ENCODE assay signal across 8 mouse cellular contexts in the genomic region with DNA sequence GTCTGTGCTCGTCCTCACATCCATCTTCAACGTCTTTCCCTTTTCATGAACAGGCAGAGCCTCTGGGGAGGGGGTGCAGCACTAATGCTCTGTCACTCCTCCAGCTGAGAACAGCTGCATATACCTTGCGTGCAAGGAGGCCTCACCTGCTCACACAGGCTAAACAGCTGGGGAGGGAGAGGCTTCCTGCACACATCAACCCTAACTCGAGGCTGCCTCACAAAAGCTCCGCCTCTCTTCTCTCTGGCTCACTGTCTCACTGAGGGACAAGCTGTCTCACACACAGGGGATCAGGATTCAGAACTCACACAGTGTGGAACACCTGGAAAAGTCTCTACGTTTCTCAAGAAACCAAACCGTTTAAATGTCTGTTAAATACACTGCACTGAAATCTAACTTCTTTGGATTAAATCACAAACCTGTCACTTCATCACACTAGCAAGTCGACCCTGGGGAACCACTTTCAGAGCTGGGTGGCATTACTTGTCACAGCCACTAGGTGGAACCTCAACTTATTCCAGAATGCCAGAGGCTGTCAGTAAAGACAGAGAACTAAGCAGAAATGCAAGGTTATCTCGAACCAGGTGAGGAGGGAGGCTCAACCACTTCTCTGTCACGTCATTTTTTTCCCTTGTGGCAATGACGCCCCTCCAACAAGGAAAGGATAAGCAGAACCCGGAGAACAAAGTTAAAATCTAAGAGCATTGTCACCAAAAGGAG.
A peak's percentile ranks its signal among the peaks of the same experiment; 100 is the strongest.
DNase-seq lines count a peak whose midpoint lies in the region; ATAC-seq and TF ChIP-seq lines count a peak whose summit lies in the region.

No protein-coding gene starts in this region.

- ATAC-seq in forebrain, embryonic 11.5 days (replicated peaks; ENCODE audit: low FRiP score) = peak; percentile 28
- peak; percentile 53 for ATAC-seq in hindbrain, embryonic 16.5 days

- in situ Hi-C loops in ES-E14 (cut with MboI; ENCODE audit: low sequenced_read_pairs in 2 of 2, unreplicated experiment in 2 of 2) = no loop called here

- H3K9me3 ChIP-seq in ES-E14 (ENCODE audit: control insufficient read depth, insufficient read depth, low read depth, low read length) = no peaks in the 10 kb centered on the region
- H3K9me3 ChIP-seq in forebrain, embryonic 11.5 days (ENCODE audit: control insufficient read depth, low read length) = no peaks in the 10 kb centered on the region
- no peaks in the 10 kb centered on the region for H3K9me3 ChIP-seq in hindbrain, embryonic 16.5 days (ENCODE audit: control insufficient read depth, low read length)
- no peaks in the 10 kb centered on the region for H3K9me3 ChIP-seq in midbrain, embryonic 10.5 days (replicated peaks)

- peaks cover 0 to 12% of the 10 kb centered on the region in 2 experiments; a peak in 3 of 4 replicates for H3K4me1 ChIP-seq in ES-E14 (ENCODE audit: control insufficient read depth in 2 of 2, insufficient read depth in 2 of 2, low read length in 2 of 2, poor library complexity in 1 of 2)
- no peaks in the 10 kb centered on the region for H3K4me1 ChIP-seq in bone marrow, adult 2 months (ENCODE audit: control insufficient read depth, insufficient read depth, low read length)
- peaks cover 15% of the 10 kb centered on the region; the same call in 1 of the 2 replicates for H3K4me1 ChIP-seq in forebrain, embryonic 11.5 days (replicated peaks; ENCODE audit: control insufficient read depth, insufficient read depth, low read length)
- peaks cover 23% of the 10 kb centered on the region for H3K4me1 ChIP-seq in hindbrain, embryonic 16.5 days (ENCODE audit: control insufficient read depth, insufficient read depth, low read depth, low read length)
- peaks cover 74% of the 10 kb centered on the region for H3K4me1 ChIP-seq in midbrain, embryonic 10.5 days

- no peak for TF ChIP-seq POLR2A in bone marrow, adult 2 months (IDR thresholded peaks at IDR 0.05; ENCODE audit: borderline replicate concordance, control insufficient read depth, low read depth, low read length)

- H3K36me3 ChIP-seq in ES-E14 (ENCODE audit: control insufficient read depth, insufficient read depth, low read length, poor library complexity, severe bottlenecking) = no peaks in the 10 kb centered on the region
- no peaks in the 10 kb centered on the region for H3K36me3 ChIP-seq in forebrain, embryonic 11.5 days (ENCODE audit: control insufficient read depth, insufficient read depth, low read length)
- H3K36me3 ChIP-seq in hindbrain, embryonic 16.5 days (ENCODE audit: control insufficient read depth, insufficient read depth, low read length) = no peaks in the 10 kb centered on the region
- H3K36me3 ChIP-seq in midbrain, embryonic 10.5 days = peaks cover 3% of the 10 kb centered on the region

- no peak overlapping the region for H3K9ac ChIP-seq in ES-E14 (ENCODE audit: insufficient read depth, low read depth, low read length, poor library complexity, severe bottlenecking)
- H3K9ac ChIP-seq in forebrain, embryonic 11.5 days (ENCODE audit: low read length) = no peak overlapping the region
- H3K9ac ChIP-seq in hindbrain, embryonic 16.5 days (ENCODE audit: low read depth, low read length) = no peak overlapping the region

- peak overlapping the region; percentile 25; the same call in 1 of the 2 replicates for H3K4me2 ChIP-seq in forebrain, embryonic 11.5 days (ENCODE audit: low read depth, low read length, severe bottlenecking)
- H3K4me2 ChIP-seq in hindbrain, embryonic 16.5 days (ENCODE audit: low read length) = peak overlapping the region; percentile 8

- no peak overlapping the region for H3K4me3 ChIP-seq in ES-E14 (ENCODE audit: insufficient read depth in 1 of 2, low read depth in 1 of 2, low read length in 2 of 2, poor library complexity in 1 of 2, severe bottlenecking in 1 of 2)
- no peak overlapping the region for H3K4me3 ChIP-seq in bone marrow, adult 2 months (replicated peaks; ENCODE audit: control insufficient read depth, low read depth, low read length)
- no peak overlapping the region for H3K4me3 ChIP-seq in forebrain, embryonic 11.5 days (ENCODE audit: low read depth, low read length)
- no peak overlapping the region for H3K4me3 ChIP-seq in hindbrain, embryonic 16.5 days (ENCODE audit: low read length)
- H3K4me3 ChIP-seq in midbrain, embryonic 10.5 days = peak overlapping the region; percentile 36

- no peaks in the 10 kb centered on the region for H3K27me3 ChIP-seq in forebrain, embryonic 11.5 days (ENCODE audit: control insufficient read depth, insufficient read depth, low read length)
- no peaks in the 10 kb centered on the region for H3K27me3 ChIP-seq in hindbrain, embryonic 16.5 days (replicated peaks; ENCODE audit: control insufficient read depth, insufficient read depth, low read length)
- no peaks in the 10 kb centered on the region for H3K27me3 ChIP-seq in midbrain, embryonic 10.5 days (ENCODE audit: low read depth, poor library complexity, severe bottlenecking)

- WGBS in bone marrow, adult 2 months = 29% methylated on average over 12 of the region's 12 CpGs
- WGBS in forebrain, embryonic 11.5 days = 19% methylated on average over 12 of the region's 12 CpGs
- 14% methylated on average over 12 of the region's 12 CpGs for WGBS in hindbrain, embryonic 16.5 days
- 19% methylated on average over 12 of the region's 12 CpGs for WGBS in midbrain, embryonic 10.5 days

- DNase-seq in ES-E14 (ENCODE audit: low read depth, low spot score) = peak; percentile 59
- DNase-seq in forebrain, embryonic 11.5 days (ENCODE audit: low spot score) = peak; percentile 64
- DNase-seq in left cerebral cortex, adult 18-20 months (ENCODE audit: low spot score in 2 of 2) = peak; percentile 39 to 40
- peak; percentile 60 for DNase-seq in midbrain, embryonic 10.5 days (ENCODE audit: low spot score)
- peak; percentile 24 for DNase-seq in telencephalon, adult 2 months (ENCODE audit: low read depth, low spot score)
- no peak for DNase-seq in gastrocnemius, postnatal 10 days

- H3K27ac ChIP-seq in ES-E14 (ENCODE audit: insufficient read depth, low read depth, low read length, poor library complexity, severe bottlenecking) = no peak overlapping the region
- H3K27ac ChIP-seq in bone marrow, adult 2 months (ENCODE audit: control insufficient read depth, insufficient read depth, low read depth, low read length, poor library complexity) = no peak overlapping the region
- H3K27ac ChIP-seq in forebrain, embryonic 11.5 days (ENCODE audit: low read depth, low read length) = no peak overlapping the region
- H3K27ac ChIP-seq in hindbrain, embryonic 16.5 days (ENCODE audit: low read depth, low read length) = no peak overlapping the region; the same call in 1 of the 2 replicates
- H3K27ac ChIP-seq in midbrain, embryonic 10.5 days (replicated peaks) = peak overlapping the region; percentile 68

- peak; percentile 32; the same call in 1 of the 2 replicates for TF ChIP-seq CTCF in bone marrow, adult 2 months (IDR thresholded peaks at IDR 0.05; ENCODE audit: control insufficient read depth, insufficient read depth, low read length)

TF ChIP-seq in ES-E14, 5 proteins besides CTCF, POLR2A, EP300 and RAD21:
- no peak for TF ChIP-seq MAFK (IDR thresholded peaks at IDR 0.05; ENCODE audit: insufficient read depth, low read depth, low read length)
- TF ChIP-seq ZC3H11A (IDR thresholded peaks at IDR 0.05; ENCODE audit: borderline replicate concordance, low read depth, low read length) = no peak
- no peak for TF ChIP-seq HCFC1 (IDR thresholded peaks at IDR 0.05; ENCODE audit: borderline replicate concordance, insufficient read depth, low read length)
- TF ChIP-seq CHD2 (IDR thresholded peaks at IDR 0.05; ENCODE audit: low read depth, low read length) = no peak
- TF ChIP-seq ZNF384 (IDR thresholded peaks at IDR 0.05; ENCODE audit: low read depth, low read length) = no peak
